Mouse (Mus musculus) heart, embryonic 16.5 days (tissue): Measurements from ENCODE around the gene Ssbp2. TPM values are rescaled to one million over a fixed set of nuclear protein-coding genes. Genes with fewer than 3 reads are reported as not detected.

Experiments
- microRNA-seq: library from miRNA; unstranded; fragments of <30 nt; microRNA quantifications from one replicate; pipeline ENCODE4, GENCODE M21; 2017
- polyA plus RNA-seq: library from polyadenylated mRNA; unstranded; fragments of >200 nt; fragmentation: Nextera tagmentation; extraction: Ambion mirVana; gene quantifications from 2 replicates; pipeline ENCODE4 v1.2.1, GENCODE M21; 2015

The Ssbp2 gene
- polyA plus RNA-seq, 1 experiment from 2014 or later, result 111 TPM

Small RNA genes within 50 kb of the gene (microRNA-seq; reads per million reads assigned to microRNA genes)
- gene Gm27656, result not detected

Other genes starting within 250 kb of the Ssbp2 start
- 29.9 and 31.3 TPM in 2 replicates for gene Atg10, start 236.3 kb upstream of the Ssbp2 start, polyA plus RNA-seq